Mouse (Mus musculus): ENCODE results near the gene Aspg.

DNA sequence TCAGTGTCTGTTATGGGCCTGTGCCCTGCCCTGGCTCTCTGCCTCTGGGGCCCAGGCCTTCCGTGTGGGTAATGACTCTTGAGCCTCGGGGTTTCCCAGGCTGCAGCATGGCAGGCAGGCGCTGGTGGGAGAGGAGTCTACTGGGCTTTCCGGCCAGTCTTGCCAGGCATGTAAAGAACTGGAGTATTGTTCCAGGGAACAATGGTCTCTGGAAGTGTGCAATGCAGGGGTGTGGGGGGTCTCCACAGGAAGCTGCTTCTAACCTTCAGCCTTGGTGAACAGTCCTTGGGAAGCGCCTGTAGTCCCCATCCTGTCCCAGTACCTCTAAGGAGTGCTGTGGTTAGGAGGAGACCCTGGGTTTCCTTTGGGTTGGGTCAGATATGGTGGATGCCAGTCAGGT is 40.9 kb downstream of the Aspg start:
- no peak for TF ChIP-seq GATA1 (IDR thresholded peaks at IDR 0.05; ENCODE audit: borderline replicate concordance, low read length)
- TF ChIP-seq FLI1 (IDR thresholded peaks at IDR 0.05; ENCODE audit: low read length): no peak

Data from megakaryocyte, embryonic 14.5 days (primary cell).